Mouse (Mus musculus) granulocyte monocyte progenitor cell, adult 5-6 weeks (primary cell): ENCODE data around the gene Wdr70. TPM values are rescaled to one million over a fixed set of nuclear protein-coding genes. Genes with fewer than 3 reads are reported as not detected.

Experiments
- ATAC-seq: replicated peaks from 2 replicates; pipeline ENCODE4 v1.8.0; 2016; ENCODE audit warnings: mild to moderate bottlenecking, moderate TSS enrichment, inconsistent platforms; ENCODE audit not compliant: poor library complexity, severe bottlenecking
- total RNA-seq, 2 experiments: library from RNA; stranded (forward) in 1 of 2; stranded (reverse) in 1 of 2; fragments of 200-712, 200-1000 nt in 1 of 2; fragments of >200 nt in 1 of 2; fragmentation: Nextera tagmentation in 1 of 2; gene quantifications; 2 replicates each; pipeline ENCODE4 v1.2.3; 2014 to 2017

Gene Wdr70
- total RNA-seq, 2 experiments from 2014 or later: 39.8 to 41.4 TPM

GRCm38 (mm10) chr15:7878861-7879260 lies 220.1 kb downstream of the Wdr70 start:
- ATAC-seq: no peak

- no peak for ATAC-seq
Observed at GRCm38 (mm10) chr15:7877560-7878467, 221.2 kb downstream of the Wdr70 start.

- no peak for ATAC-seq
Observed at GRCm38 (mm10) chr15:7875879-7876278, 223.1 kb downstream of the Wdr70 start.

- no peak for ATAC-seq
Observed at GRCm38 (mm10) chr15:7872473-7872872, 226.5 kb downstream of the Wdr70 start.

GRCm38 (mm10) chr15:7865305-7865704 lies 233.7 kb downstream of the Wdr70 start:
- no peak for ATAC-seq

GRCm38 (mm10) chr15:7863328-7863727 lies 235.7 kb downstream of the Wdr70 start:
- no peak for ATAC-seq

- ATAC-seq: no peak
Observed at GRCm38 (mm10) chr15:7862890-7863289, 236.1 kb downstream of the Wdr70 start.

- no peak for ATAC-seq
Observed at GRCm38 (mm10) chr15:7858841-7859240, 240.2 kb downstream of the Wdr70 start.

GRCm38 (mm10) chr15:7857418-7857817 lies 241.6 kb downstream of the Wdr70 start:
- ATAC-seq: no peak

- ATAC-seq: no peak
Observed at GRCm38 (mm10) chr15:7842398-7842797, 256.6 kb downstream of the Wdr70 start.

- no peak for ATAC-seq
Observed at GRCm38 (mm10) chr15:7841664-7842063, 257.3 kb downstream of the Wdr70 start.

- ATAC-seq: no peak
Observed at GRCm38 (mm10) chr15:7838921-7839309, 260.1 kb downstream of the Wdr70 start.

GRCm38 (mm10) chr15:7838060-7838920 lies 260.7 kb downstream of the Wdr70 start:
- no peak for ATAC-seq

- ATAC-seq: peak; percentile 71
Observed at GRCm38 (mm10) chr15:7835404-7835803, 263.6 kb downstream of the Wdr70 start.

- no peak for ATAC-seq
Observed at GRCm38 (mm10) chr15:7825530-7825929, 273.5 kb downstream of the Wdr70 start.

- no peak for ATAC-seq
Observed at GRCm38 (mm10) chr15:7823886-7824285, 275.1 kb downstream of the Wdr70 start.

Other genes with a start within 250 kb of the Wdr70 start
- 49.4 and 64.5 TPM in 2 replicates for gene Nup155, start 10.1 kb upstream of the Wdr70 start, total RNA-seq (2014; fragmentation: Nextera tagmentation)
- 53.8 and 58.3 TPM in 2 replicates for gene Nup155, start 10.1 kb upstream of the Wdr70 start, total RNA-seq (2017)
- 2.8 and 12.8 TPM in 2 replicates for gene Cplane1, start 69.9 kb upstream of the Wdr70 start, total RNA-seq (2014; fragmentation: Nextera tagmentation)
- 3.5 and 4.1 TPM in 2 replicates for gene Cplane1, start 69.9 kb upstream of the Wdr70 start, total RNA-seq (2017)